Mouse (Mus musculus) neural tube, embryonic 15.5 days (tissue): ENCODE results near the gene Qsox1. TPM values are rescaled to one million over a fixed set of nuclear protein-coding genes. Genes with fewer than 3 reads are reported as not detected.

Experiments used
- ATAC-seq: fragments of 200-750 bp; cut with Nextera tagmentation; 2 replicates; pipeline ENCODE4 v1.8.0; 2017; ENCODE audit warnings: mild to moderate bottlenecking, moderate TSS enrichment, moderate library complexity; ENCODE audit not compliant: low FRiP score
- H3K27ac ChIP-seq: fragments of 300-500 bp; sonication (generic); replicated peaks from 2 replicates; pipeline ENCODE4 v1.5.1; 2015; ENCODE audit warnings: mild to moderate bottlenecking, inconsistent platforms
- H3K27me3 ChIP-seq: fragments of 300-500 bp; sonication (generic); replicated peaks from 2 replicates; pipeline ENCODE4 v1.6.1; 2015; ENCODE audit warnings: inconsistent platforms
- H3K36me3 ChIP-seq: fragments of 300-500 bp; sonication (generic); 2 replicates; pipeline ENCODE4 v1.6.1; 2015; ENCODE audit warnings: inconsistent platforms
- H3K4me1 ChIP-seq: fragments of 300-500 bp; sonication (generic); 2 replicates; pipeline ENCODE4 v1.6.1; 2015; ENCODE audit warnings: inconsistent platforms
- H3K4me2 ChIP-seq: fragments of 300-500 bp; sonication (generic); 2 replicates; pipeline ENCODE4 v1.6.1; 2015; ENCODE audit warnings: inconsistent platforms, mild to moderate bottlenecking, moderate library complexity
- H3K4me3 ChIP-seq: fragments of 300-500 bp; sonication (generic); replicated peaks from 2 replicates; pipeline ENCODE4 v1.5.1; 2015; ENCODE audit warnings: mild to moderate bottlenecking, inconsistent platforms
- H3K9ac ChIP-seq: fragments of 300-500 bp; sonication (generic); replicated peaks from 2 replicates; pipeline ENCODE4 v1.6.1; 2015; ENCODE audit warnings: mild to moderate bottlenecking, inconsistent platforms
- H3K9me3 ChIP-seq: fragments of 300-500 bp; sonication (generic); replicated peaks from 2 replicates; pipeline ENCODE4 v1.6.1; 2016; ENCODE audit warnings: inconsistent platforms
- WGBS: fragments of 180-500 bp; shearing (Covaris S2); methylation state at CpG from one replicate; pipeline ENCODE4 v1.1.7; 2015; ENCODE audit warnings: mixed read lengths; 5-methylcytosine and 5-hydroxymethylcytosine counted together
- polyA plus RNA-seq: library from polyadenylated mRNA; unstranded; fragments of >200 nt; fragmentation: Nextera tagmentation; extraction: Ambion mirVana; gene quantifications from 2 replicates; pipeline ENCODE4 v1.2.1, GENCODE M21; 2015

The Qsox1 gene
- polyA plus RNA-seq, 1 experiment from 2014 or later = 20.4 TPM

DNA sequence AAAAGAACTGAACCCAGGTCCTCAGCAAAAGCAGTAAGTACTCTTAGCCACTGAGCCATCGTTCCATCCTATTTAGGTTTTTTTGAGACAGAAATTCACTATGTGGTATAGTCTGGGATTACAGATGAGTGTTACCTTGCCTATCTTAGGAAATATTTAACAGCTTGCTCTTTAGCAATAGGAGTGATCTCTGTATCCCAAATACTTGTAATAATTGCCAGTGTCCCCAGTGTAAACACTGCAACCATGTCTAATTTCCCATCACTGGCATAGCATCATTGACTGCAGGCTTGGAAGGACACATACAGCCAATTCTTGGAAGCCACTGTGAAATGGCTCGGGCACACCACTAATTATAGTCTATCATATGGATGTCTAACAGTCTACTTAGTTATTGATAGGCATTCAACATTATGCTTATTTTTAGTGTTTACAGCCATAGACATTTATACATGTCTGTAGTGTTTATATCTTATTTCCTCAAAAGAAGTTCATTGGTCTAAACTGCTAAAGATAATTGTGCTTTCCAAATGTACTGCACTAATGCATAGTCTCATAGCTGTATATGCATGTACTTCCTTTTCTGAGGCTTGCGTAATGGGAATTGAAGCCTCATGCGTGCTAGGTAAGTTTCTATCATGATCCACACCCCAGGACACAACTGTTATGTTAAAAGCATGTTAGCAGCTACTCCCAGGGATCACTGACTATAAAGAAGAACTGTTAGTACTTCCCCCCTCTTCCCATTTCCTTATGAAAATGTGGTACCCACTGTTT is 13.4 kb upstream of the Qsox1 start:
- Histone ChIP-seq H3K4me3 (no peak overlapping the region), H3K4me2 (no peak overlapping the region), H3K36me3 (no peaks in the 10 kb centered on the region), H3K27ac (no peak overlapping the region), H3K4me1 (no peaks in the 10 kb centered on the region), H3K27me3 (no peaks in the 10 kb centered on the region), H3K9ac (no peak overlapping the region), H3K9me3 (no peaks in the 10 kb centered on the region)
- WGBS = 86% methylated on average over 4 of the region's 4 CpGs
- ATAC-seq = no peak

DNA sequence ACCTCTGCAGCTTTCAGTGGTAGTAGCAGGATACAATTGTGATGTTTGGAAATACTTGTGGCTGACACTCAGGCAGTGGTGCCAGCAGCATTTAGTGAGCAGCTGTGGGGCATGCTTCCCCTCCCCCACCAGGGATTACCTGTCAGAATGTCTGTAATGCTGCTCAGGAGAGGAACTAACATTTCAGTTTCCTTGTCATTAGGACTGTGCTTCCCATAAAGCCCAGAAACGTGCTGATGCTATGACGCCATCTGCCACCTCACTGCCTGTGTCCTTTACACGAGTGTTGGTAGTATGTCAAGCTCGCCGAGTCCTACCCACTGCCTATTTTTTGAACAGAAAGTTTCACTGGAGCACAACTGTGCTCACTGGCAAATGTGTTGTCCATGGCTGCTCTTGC is 8.0 kb upstream of the Qsox1 start:
- H3K27ac ChIP-seq = no peak overlapping the region
- H3K4me3 ChIP-seq = no peak overlapping the region
- H3K4me1 ChIP-seq = no peaks in the 10 kb centered on the region
- no peak overlapping the region for H3K4me2 ChIP-seq
- no peak overlapping the region for H3K9ac ChIP-seq
- H3K36me3 ChIP-seq = no peaks in the 10 kb centered on the region
- H3K27me3 ChIP-seq = no peaks in the 10 kb centered on the region
- WGBS = 78% methylated on average over 5 of the region's 5 CpGs
- no peak for ATAC-seq
- H3K9me3 ChIP-seq = no peaks in the 10 kb centered on the region

DNA sequence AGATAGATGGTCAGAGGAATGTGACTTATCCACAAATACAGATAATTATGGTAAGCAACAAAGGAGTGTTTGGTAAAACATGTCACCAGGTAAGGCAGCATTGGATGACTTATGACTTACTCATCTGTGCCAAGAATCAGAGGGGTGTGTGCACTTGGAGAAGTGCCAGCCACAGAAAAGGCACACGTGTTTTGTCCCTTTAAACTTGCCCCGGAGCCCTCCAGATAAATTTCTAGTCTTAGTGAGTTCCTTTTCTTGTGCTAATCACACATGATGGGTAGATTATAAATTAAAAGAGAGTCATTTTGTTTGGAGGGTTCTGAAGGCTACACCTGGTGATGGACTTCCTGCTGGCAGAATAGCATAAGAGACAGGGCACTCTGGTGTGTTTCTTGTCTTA is 3.5 kb upstream of the Qsox1 start:
- H3K9ac ChIP-seq = no peak overlapping the region
- H3K27ac ChIP-seq = no peak overlapping the region
- H3K4me3 ChIP-seq = no peak overlapping the region
- no peak overlapping the region for H3K4me2 ChIP-seq
- H3K36me3 ChIP-seq = no peaks in the 10 kb centered on the region
- no peaks in the 10 kb centered on the region for H3K9me3 ChIP-seq
- no peak for ATAC-seq
- 39% methylated on average over 2 of the region's 2 CpGs for WGBS
- peaks cover 16% of the 10 kb centered on the region for H3K4me1 ChIP-seq
- H3K27me3 ChIP-seq = peaks cover 4% of the 10 kb centered on the region; the same call in 1 of the 2 replicates

DNA sequence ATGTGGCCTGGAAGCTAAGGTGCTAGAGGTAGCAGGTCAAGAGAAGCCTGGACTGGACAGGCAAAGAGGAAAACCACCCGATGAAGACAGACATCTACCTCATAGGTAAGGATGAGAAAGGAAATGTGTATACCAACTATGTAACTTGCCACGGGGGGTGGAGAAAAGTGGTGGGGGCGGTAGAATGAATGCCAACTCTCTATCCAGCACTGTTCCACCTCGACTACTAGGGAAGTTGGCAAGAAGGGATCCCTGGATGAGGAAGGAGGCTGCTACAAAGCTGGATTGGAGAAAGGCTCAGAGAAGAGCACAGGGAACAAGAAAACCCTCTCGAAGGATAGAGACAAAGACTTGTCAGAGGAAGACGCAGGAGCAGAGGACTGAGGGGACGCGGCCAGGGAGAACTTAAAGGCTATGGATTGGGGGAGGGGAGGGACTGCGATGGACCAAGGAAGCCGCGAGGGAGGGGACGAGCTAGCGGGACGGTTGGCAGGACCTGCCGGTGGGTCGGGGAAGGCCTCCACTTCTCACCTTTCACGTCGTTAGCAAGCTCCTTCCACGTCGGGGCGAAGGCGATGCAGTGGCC is 601 bp downstream of the Qsox1 start:
- ATAC-seq = peak; percentile 43
- H3K27ac ChIP-seq = peak overlapping the region; percentile 77
- peak overlapping the region; percentile 75 for H3K4me2 ChIP-seq
- peaks cover 33% of the 10 kb centered on the region for H3K4me1 ChIP-seq
- H3K9me3 ChIP-seq = no peaks in the 10 kb centered on the region
- peaks cover 4% of the 10 kb centered on the region; the same call in 1 of the 2 replicates for H3K27me3 ChIP-seq
- no peaks in the 10 kb centered on the region for H3K36me3 ChIP-seq
- 4% methylated on average over 22 of the region's 22 CpGs for WGBS
- H3K4me3 ChIP-seq = peak overlapping the region; percentile 89
- H3K9ac ChIP-seq = peak overlapping the region; percentile 76

DNA sequence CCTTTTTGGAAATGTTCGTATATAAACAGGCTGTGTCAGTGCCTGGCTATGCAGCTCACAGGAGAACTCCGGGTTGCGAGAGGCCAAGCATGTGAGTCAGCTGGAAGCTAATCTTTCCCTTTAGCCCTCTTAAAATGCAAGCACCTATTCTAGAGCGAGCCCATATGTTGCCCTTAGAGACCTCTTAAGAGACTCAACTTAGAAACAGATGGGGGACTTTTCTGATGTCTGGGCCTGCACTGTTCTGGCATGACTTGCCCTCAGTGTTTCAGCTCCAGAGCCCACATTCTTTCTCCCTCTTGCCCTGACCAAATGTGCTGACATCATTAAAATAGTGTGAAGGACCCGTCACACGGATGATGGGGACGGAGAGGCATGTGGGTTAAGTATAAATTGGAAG is 2.1 kb downstream of the Qsox1 start:
- no peak for ATAC-seq
- H3K4me2 ChIP-seq = peak overlapping the region; percentile 75; the same call in 1 of the 2 replicates

DNA sequence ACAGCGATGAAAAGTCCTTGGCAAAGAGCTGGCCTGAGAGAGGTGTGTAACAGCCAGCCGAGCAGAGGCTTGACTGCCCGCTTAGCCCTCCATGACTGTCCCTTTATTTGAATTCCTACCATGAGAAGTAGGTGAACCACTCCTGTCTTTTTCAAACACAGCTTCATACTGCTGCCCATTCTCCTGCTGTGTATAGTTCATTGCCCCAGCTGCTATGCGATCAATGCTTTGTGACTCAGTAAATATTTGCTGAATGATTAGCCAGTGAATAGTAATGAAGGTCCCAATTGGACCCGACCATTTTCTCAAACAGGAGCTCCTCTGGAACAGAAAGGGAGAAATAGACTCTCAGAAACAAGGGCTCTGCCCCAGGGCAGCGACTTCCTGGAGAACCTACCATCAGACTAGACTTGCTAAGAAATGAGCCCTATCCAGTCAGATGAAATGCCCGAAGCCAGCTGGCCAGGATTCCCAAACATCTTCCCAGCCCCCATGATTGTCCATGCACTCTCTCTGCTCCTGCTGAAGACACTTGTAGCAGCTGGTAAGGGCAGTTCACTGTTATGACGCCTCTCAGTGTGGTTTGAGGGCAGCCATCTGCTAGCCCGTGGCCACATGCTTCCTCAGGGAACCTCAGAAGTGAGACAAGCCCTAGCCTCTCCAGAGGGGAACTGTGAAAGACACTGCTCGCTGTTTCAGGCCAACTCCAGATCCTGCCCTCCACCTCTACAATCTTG is 2.8 kb downstream of the Qsox1 start:
- H3K4me2 ChIP-seq = 0 out of 2 replicates have a peak overlapping the region, but pooled peaks have one; percentile 75
- H3K36me3 ChIP-seq = no peaks in the 10 kb centered on the region
- ATAC-seq = no peak
- WGBS = 70% methylated on average over 10 of the region's 10 CpGs
- H3K9ac ChIP-seq = no peak overlapping the region
- no peak overlapping the region for H3K27ac ChIP-seq
- peaks cover 4% of the 10 kb centered on the region; the same call in 1 of the 2 replicates for H3K27me3 ChIP-seq
- peaks cover 33% of the 10 kb centered on the region for H3K4me1 ChIP-seq
- H3K4me3 ChIP-seq = no peak overlapping the region
- no peaks in the 10 kb centered on the region for H3K9me3 ChIP-seq

More for the DNA sequence above, 2.1 kb downstream of the Qsox1 start:
- 55% methylated on average over 7 of the region's 7 CpGs for WGBS
- H3K9ac ChIP-seq = no peak overlapping the region
- peaks cover 33% of the 10 kb centered on the region for H3K4me1 ChIP-seq
- no peak overlapping the region for H3K27ac ChIP-seq
- H3K4me3 ChIP-seq = no peak overlapping the region
- no peaks in the 10 kb centered on the region for H3K36me3 ChIP-seq
- peaks cover 4% of the 10 kb centered on the region; the same call in 1 of the 2 replicates for H3K27me3 ChIP-seq
- no peaks in the 10 kb centered on the region for H3K9me3 ChIP-seq

DNA sequence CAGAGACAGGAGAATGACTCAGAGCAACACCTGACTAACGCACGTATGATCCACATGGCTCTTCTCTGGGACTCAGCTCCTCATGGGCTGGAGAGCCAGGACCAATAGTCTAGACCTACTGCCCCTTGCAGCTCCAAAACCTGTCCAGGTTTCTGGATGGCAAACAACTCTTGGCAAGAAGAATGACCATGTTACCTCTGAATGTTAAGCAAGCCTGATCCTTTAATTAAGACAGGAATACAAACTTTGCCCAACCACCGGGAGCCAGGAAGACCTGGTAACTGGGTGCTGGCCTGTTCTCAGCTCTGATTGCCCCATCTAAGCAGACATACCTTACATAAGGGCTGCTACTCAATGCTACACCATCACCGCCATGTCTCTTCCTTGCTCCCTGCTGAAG is 4.4 kb downstream of the Qsox1 start:
- peaks cover 2% of the 10 kb centered on the region; the same call in 1 of the 2 replicates for H3K36me3 ChIP-seq
- peaks cover 30% of the 10 kb centered on the region for H3K4me1 ChIP-seq
- H3K27me3 ChIP-seq = no peaks in the 10 kb centered on the region
- no peaks in the 10 kb centered on the region for H3K9me3 ChIP-seq
- WGBS = 97% methylated on average over 4 of the region's 4 CpGs
- no peak overlapping the region for H3K27ac ChIP-seq
- no peak overlapping the region for H3K4me2 ChIP-seq
- no peak for ATAC-seq
- H3K4me3 ChIP-seq = no peak overlapping the region
- no peak overlapping the region for H3K9ac ChIP-seq

DNA sequence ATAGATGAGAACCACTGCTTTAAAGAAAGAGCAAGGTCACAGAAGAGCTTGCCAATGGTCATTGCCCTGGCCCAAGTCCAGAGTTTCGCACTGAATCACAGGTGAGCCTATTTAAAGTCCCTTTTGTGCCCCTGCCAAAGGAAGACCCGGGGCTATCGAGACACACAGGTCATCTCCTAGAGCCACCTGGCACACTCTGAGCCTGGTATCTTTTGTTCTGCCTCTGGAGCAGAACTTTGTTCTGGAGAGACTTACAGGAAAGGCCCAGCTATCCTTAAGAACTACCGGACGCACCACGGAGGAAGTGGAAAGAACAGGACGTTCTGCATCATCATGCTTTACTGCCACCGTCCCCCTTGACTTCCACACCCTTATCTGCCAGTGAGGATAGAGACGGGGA is 7.1 kb downstream of the Qsox1 start:
- Histone ChIP-seq H3K4me1 (peaks cover 12% of the 10 kb centered on the region), H3K36me3 (peaks cover 10% of the 10 kb centered on the region), H3K9ac (no peak overlapping the region), H3K27me3 (no peaks in the 10 kb centered on the region), H3K27ac (no peak overlapping the region), H3K9me3 (no peaks in the 10 kb centered on the region), H3K4me2 (no peak overlapping the region), H3K4me3 (no peak overlapping the region)
- ATAC-seq = no peak
- 91% methylated on average over 9 of the region's 9 CpGs for WGBS

DNA sequence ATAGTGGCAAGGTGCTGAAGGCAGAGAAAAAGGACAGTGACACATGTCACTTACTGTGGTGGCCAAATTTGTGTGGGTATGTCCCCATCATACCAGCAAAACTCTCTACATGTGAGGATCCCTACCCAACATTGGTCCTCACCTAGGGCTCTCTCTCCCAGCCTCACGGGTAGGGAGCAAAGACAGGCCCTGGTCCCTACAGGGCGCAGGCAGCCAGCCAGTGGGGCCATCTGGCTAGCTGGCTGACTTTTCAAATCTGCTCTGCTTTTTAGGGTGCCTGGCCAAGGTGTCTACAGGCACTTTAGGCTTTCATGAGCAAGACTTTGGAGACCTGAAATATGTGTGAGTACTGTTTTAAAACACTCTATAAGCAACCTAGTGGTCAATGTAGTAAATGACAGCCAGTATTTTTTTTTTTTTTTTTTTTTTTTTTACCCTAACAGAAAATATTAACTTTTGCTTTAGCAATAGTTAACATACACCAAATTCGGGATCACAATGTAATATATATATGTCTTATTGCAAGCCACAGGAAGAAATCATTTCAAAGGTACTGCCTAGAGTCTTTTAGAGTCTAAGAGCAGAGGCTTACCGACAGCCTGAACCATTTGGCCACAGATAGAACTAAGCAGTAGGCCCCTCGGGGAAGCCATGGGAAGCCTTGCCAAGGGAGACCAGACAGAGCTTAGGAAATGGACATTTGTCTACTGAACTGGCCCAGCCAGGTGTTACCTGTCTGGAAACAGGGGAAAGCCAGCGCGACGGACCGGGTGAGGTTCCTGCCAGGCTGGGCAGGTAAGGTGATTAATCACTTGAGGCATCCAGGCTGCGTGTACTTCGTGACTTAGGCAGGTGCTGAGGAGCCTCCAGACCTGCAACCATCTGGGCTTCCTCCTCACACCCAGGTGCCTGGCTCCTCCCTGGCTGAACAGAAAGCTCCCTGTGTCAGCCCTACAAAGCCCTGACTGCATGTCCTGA is 11.4 kb downstream of the Qsox1 start:
- Histone ChIP-seq H3K4me2 (no peak overlapping the region), H3K9ac (no peak overlapping the region), H3K27ac (no peak overlapping the region), H3K36me3 (peaks cover 12% of the 10 kb centered on the region), H3K9me3 (no peaks in the 10 kb centered on the region), H3K27me3 (no peaks in the 10 kb centered on the region), H3K4me1 (no peaks in the 10 kb centered on the region), H3K4me3 (no peak overlapping the region)
- 87% methylated on average over 11 of the region's 11 CpGs for WGBS
- ATAC-seq = no peak

DNA sequence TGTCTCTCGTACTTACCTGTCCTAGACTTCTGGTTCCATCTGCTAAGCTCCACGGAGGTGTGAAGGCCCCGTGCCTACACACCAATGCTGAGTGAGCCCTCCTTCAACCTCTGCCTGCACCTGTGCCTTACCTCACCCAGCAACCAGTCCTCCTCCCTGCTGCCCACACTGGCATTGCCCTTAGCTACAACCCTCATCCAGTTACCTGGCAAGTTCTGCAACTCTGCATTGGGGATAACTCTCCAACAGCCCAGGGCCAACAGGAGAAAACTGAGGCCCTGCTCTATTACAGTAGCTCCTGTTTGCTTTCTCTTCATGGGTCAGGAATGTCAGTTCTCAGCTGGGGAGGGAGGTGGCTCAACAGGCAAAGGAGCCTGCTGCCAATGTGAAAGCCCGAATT is 14.7 kb downstream of the Qsox1 start:
- no peak overlapping the region for H3K4me2 ChIP-seq
- H3K4me1 ChIP-seq = no peaks in the 10 kb centered on the region
- no peaks in the 10 kb centered on the region for H3K27me3 ChIP-seq
- H3K36me3 ChIP-seq = peaks cover 22% of the 10 kb centered on the region
- H3K9me3 ChIP-seq = no peaks in the 10 kb centered on the region
- H3K4me3 ChIP-seq = no peak overlapping the region
- H3K9ac ChIP-seq = no peak overlapping the region
- 91% methylated on average over 4 of the region's 4 CpGs for WGBS
- ATAC-seq = no peak
- H3K27ac ChIP-seq = no peak overlapping the region

DNA sequence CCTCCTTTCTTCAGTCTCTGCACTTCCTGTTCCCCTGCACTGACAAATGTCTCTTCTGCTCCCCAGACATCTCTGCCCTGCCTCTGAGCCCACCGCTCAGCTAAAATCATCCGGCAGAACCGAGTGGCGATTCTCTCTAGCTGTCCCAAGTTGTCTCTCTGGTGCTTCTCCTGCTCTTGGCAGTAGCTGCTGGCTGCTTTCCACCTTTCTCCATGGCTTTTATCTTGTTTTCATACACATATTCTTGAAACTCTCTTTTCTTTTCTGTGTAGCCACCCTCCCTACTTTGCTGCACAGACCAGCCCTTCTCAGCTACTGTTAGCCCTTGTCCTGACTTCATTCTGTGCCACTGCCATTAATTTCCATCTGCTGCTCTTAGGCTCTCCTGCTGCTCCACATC is 15.3 kb downstream of the Qsox1 start:
- Histone ChIP-seq H3K36me3 (peaks cover 21% of the 10 kb centered on the region), H3K4me1 (no peaks in the 10 kb centered on the region), H3K27me3 (no peaks in the 10 kb centered on the region), H3K9me3 (no peaks in the 10 kb centered on the region), H3K27ac (no peak overlapping the region), H3K4me3 (no peak overlapping the region), H3K9ac (no peak overlapping the region), H3K4me2 (no peak overlapping the region)
- ATAC-seq = no peak
- 82% methylated on average over 4 of the region's 4 CpGs for WGBS
